ENCODE assay signal across 11 mouse cellular contexts in genomic region chr2:71227398-71227797, GRCm38 (mm10). TPM values are rescaled to one million over a fixed set of nuclear protein-coding genes. Genes with fewer than 3 reads are reported as not detected.
DNase-seq lines count a peak whose midpoint lies in the region; ATAC-seq and TF ChIP-seq lines count a peak whose summit lies in the region.
"Had no signal": no experiment of that assay in that cellular context is flagged by ENCODE, and none has a peak within 500 bp of the region (broad histone marks: within the 10 kb centered on the region; RNA-seq: fewer than 3 reads in every experiment).

No protein-coding gene starts in this region.

- 31% methylated on average over 1 of the region's 1 CpGs for WGBS in limb, embryonic 14.5 days
- WGBS in limb, embryonic 10.5 days = 82% methylated on average over 1 of the region's 1 CpGs

- no peak overlapping the region for H3K27ac ChIP-seq in limb, embryonic 14.5 days (replicated peaks; ENCODE audit: low read depth, low read length)
- H3K27ac ChIP-seq in limb, embryonic 10.5 days = no peak overlapping the region
- H3K27ac ChIP-seq: heart, embryonic 15.5 days; limb, embryonic 13.5 days had no signal

- DNase-seq in embryo, embryonic 11 days = peak; percentile 21
- DNase-seq in embryo, embryonic 9.5 days (ENCODE audit: extremely low spot score) = no peak
- DNase-seq in limb, embryonic 14.5 days (ENCODE audit: low spot score) = peak; percentile 34
- no peak for DNase-seq in limb, embryonic 10.5 days (ENCODE audit: low spot score)
- DNase-seq in CD4-positive, CD25-positive, alpha-beta regulatory T cell, adult 2 months (ENCODE audit: low read depth, low spot score) = peak; percentile 41
- DNase-seq in induced T-regulatory cell, adult 2 months (ENCODE audit: low read depth) = peak; percentile 41
- no peak for DNase-seq in adrenal gland, adult (ENCODE audit: inconsistent age in 2 of 2, low spot score in 1 of 2)
- DNase-seq in left cerebral cortex, adult 11 months (ENCODE audit: low spot score) = no peak
- DNase-seq: gastrocnemius, postnatal 10 days had no signal

- no peaks in the 10 kb centered on the region for H3K9me3 ChIP-seq in limb, embryonic 14.5 days (ENCODE audit: control insufficient read depth, low read length)
- no peaks in the 10 kb centered on the region for H3K9me3 ChIP-seq in limb, embryonic 10.5 days (replicated peaks)
- H3K9me3 ChIP-seq: heart, embryonic 15.5 days; limb, embryonic 13.5 days had no signal

- peaks cover 40% of the 10 kb centered on the region for H3K36me3 ChIP-seq in limb, embryonic 14.5 days (ENCODE audit: control insufficient read depth, insufficient read depth, low read length)
- peaks cover 62% of the 10 kb centered on the region for H3K36me3 ChIP-seq in limb, embryonic 10.5 days

- H3K4me1 ChIP-seq in limb, embryonic 14.5 days (ENCODE audit: control insufficient read depth, insufficient read depth, low read length) = 0 out of 2 replicates have a peak, but pooled peaks cover 2% of the 10 kb centered on the region
- H3K4me1 ChIP-seq in limb, embryonic 10.5 days = no peaks in the 10 kb centered on the region
- H3K4me1 ChIP-seq: limb, embryonic 13.5 days had no signal

- no peak overlapping the region for H3K9ac ChIP-seq in limb, embryonic 14.5 days (ENCODE audit: low read depth, low read length, severe bottlenecking)
- H3K9ac ChIP-seq: heart, embryonic 15.5 days; limb, embryonic 13.5 days had no signal

- no peak for TF ChIP-seq POLR2A in limb, embryonic 14.5 days (IDR thresholded peaks at IDR 0.05; ENCODE audit: borderline replicate concordance, extremely low read depth, insufficient read depth, insufficient read length)

- H3K4me3 ChIP-seq in limb, embryonic 14.5 days (replicated peaks; ENCODE audit: low read length) = no peak overlapping the region
- no peak overlapping the region for H3K4me3 ChIP-seq in limb, embryonic 10.5 days
- H3K4me3 ChIP-seq: heart, embryonic 15.5 days; limb, embryonic 13.5 days had no signal

- H3K27me3 ChIP-seq in limb, embryonic 14.5 days (ENCODE audit: control insufficient read depth, insufficient read depth, low read length) = no peaks in the 10 kb centered on the region
- H3K27me3 ChIP-seq in limb, embryonic 10.5 days (ENCODE audit: low read depth, poor library complexity, severe bottlenecking) = no peaks in the 10 kb centered on the region
- H3K27me3 ChIP-seq: heart, embryonic 15.5 days; limb, embryonic 13.5 days had no signal

- no peak for ATAC-seq in limb, embryonic 14.5 days (ENCODE audit: low FRiP score, low read depth)

- no peak overlapping the region for H3K4me2 ChIP-seq in limb, embryonic 14.5 days (replicated peaks; ENCODE audit: low read depth, low read length, severe bottlenecking)
- H3K4me2 ChIP-seq: heart, embryonic 15.5 days; limb, embryonic 13.5 days had no signal

RNA-seq across cellular contexts. Expression of gene Dync1i2, which starts 15.9 kb away (rescaled TPM):
- polyA plus RNA-seq in limb, embryonic 14.5 days (2012; rRNA removed) = 82.5 and 95.0 TPM in 2 replicates
- polyA plus RNA-seq in limb, embryonic 14.5 days (2014; fragmentation: Nextera tagmentation; extraction: Ambion mirVana) = 94.7 and 108 TPM in 2 replicates
- 83.3 and 95.3 TPM in 2 replicates for polyA plus RNA-seq in limb, embryonic 10.5 days (2016; fragmentation: Nextera tagmentation; extraction: Ambion mirVana)

Comparison
In these comparisons a context has a peak if more than half of its experiments do, and no peak if none do; other contexts are left out.
1. DNase-seq: peak in embryo, embryonic 11 days (single experiment), limb, embryonic 14.5 days (single experiment), CD4-positive, CD25-positive, alpha-beta regulatory T cell, adult 2 months (single experiment) and induced T-regulatory cell, adult 2 months (single experiment); none in embryo, embryonic 9.5 days (single experiment), limb, embryonic 10.5 days (single experiment), adrenal gland, adult (0 of 2) and left cerebral cortex, adult 11 months (single experiment).